Mouse (Mus musculus): ENCODE measurements around the gene Rassf7. TPM values are rescaled to one million over a fixed set of nuclear protein-coding genes. Genes with fewer than 3 reads are reported as not detected.
A peak's percentile ranks its signal among the peaks of the same experiment; 100 is the strongest.

The Rassf7 gene
- total RNA-seq (2014; fragmentation: Nextera tagmentation) (15.6 and 51.8 TPM in 2 replicates), total RNA-seq (2017) (4.9 and 8.9 TPM in 2 replicates), polyA plus RNA-seq (2012) (14.1 and 16.8 TPM in 2 replicates)

DNA sequence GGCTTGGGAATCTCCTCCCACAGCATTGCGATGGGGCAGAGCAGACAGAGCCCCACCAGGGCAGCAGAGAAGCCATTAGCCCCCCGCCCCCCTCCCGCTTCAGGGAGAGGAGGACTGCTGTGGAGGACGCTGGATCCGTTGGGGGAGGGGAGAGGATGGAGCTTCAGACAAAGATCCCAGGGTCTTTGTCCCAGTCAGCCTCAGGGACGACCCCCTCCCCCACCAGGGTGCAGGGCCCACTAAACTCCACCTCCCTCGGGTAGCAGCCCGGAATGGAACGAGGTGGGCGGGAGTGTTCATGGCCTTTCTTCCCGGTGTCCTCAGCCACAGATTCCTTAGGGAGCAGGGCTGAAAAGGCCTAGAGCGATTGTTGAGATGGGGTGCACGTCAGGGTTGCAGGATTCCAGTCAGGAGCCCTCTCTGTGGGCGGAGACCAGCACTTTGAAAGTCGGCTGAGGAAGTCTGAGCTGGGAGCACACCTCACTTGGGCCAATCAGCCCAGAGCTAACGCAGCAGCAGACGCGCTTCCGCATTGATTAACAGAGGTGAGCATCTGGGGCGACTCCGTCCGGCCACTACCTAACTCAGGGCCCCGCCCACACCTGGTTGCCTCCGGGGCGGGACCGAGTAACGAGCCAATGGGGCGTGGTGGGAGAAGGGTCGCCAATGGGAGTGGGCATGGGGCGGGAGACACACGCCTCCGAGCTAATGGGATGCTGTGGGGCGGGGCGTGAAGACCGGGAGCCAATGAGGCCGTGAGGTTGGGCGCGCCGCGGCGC lies at the start of gene Rassf7:
Rassf7 (plus strand) TSS at position 760 of the 779 bp plus-strand sequence.
- H3K4me1 ChIP-seq (ENCODE audit: insufficient read depth, low read depth, low read length), result peaks cover 66% of the 10 kb centered on the region
- no peaks in the 10 kb centered on the region for H3K9me3 ChIP-seq (replicated peaks)
- H3K27me3 ChIP-seq (ENCODE audit: insufficient read depth, low read length), result peaks cover 35% of the 10 kb centered on the region
- DNase-seq (ENCODE audit: low spot score), result peak; percentile 96
- TF ChIP-seq TAL1 (conservative IDR thresholded peaks at IDR 0.05; ENCODE audit: low read depth, low read length), result no peak
- no peak for TF ChIP-seq CTCF (IDR thresholded peaks at IDR 0.05; ENCODE audit: low read depth, low read length)
- TF ChIP-seq POLR2AphosphoS5 (IDR thresholded peaks at IDR 0.05; ENCODE audit: insufficient replicate concordance, low read depth, low read length), result no peak; the same call in 1 of the 2 replicates
- no peak for TF ChIP-seq GATA1 (IDR thresholded peaks at IDR 0.05; ENCODE audit: borderline replicate concordance, low read length)
- no peak for TF ChIP-seq GATA2 (IDR thresholded peaks at IDR 0.05; ENCODE audit: borderline replicate concordance, low read depth, low read length)
- H3K4me3 ChIP-seq (ENCODE audit: low read depth, low read length), result peak within 1 kb of the TSS; percentile 80
- ATAC-seq (ENCODE audit: extremely low read depth, insufficient number of reproducible peaks, low FRiP score, poor library complexity, severe bottlenecking), result peak; percentile 99
- H3K36me3 ChIP-seq (replicated peaks), result peaks cover 39% of the 10 kb centered on the region

DNA sequence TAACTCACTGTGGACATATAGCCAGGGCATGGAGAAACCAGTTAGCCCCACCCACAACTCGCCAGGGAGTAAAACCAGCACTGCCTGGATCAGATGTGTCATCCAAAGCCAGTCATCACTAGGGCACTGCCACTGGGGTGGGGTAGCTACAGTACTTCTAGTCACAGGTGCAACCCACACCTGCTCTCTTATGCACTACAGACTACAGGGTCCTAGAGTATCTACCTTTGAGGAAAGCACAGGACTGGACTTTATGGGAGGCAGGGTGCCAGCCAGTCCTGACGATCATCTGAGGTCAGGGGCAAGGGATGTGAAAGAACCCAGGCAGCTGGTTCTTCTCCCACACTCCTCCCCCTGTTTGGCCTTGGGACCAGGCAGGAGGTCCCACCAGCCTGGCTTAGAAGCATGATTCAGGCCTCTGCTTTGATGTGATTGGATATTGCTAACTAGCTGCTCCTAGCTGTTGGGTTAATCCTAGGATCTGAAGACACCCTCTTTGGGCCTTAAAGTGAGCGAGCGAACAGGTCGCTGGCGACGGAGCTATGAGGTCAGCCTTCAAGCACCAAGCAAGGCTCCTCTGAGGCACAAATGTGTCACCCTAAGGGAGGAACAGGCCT lies 47.7 kb upstream of the Rassf7 start:
- TF ChIP-seq GATA1 (IDR thresholded peaks at IDR 0.05; ENCODE audit: borderline replicate concordance, low read length), result no peak
- no peak for TF ChIP-seq GATA2 (IDR thresholded peaks at IDR 0.05; ENCODE audit: borderline replicate concordance, low read depth, low read length)
- no peak for TF ChIP-seq TAL1 (conservative IDR thresholded peaks at IDR 0.05; ENCODE audit: low read depth, low read length)
- TF ChIP-seq CTCF (IDR thresholded peaks at IDR 0.05; ENCODE audit: low read depth, low read length), result no peak
- no peak for TF ChIP-seq POLR2AphosphoS5 (IDR thresholded peaks at IDR 0.05; ENCODE audit: insufficient replicate concordance, low read depth, low read length)
- no peaks in the 10 kb centered on the region for H3K9me3 ChIP-seq (replicated peaks)
- H3K4me3 ChIP-seq (ENCODE audit: low read depth, low read length), result peak overlapping the region; percentile 72
- H3K27me3 ChIP-seq (ENCODE audit: insufficient read depth, low read length), result peaks cover 4% of the 10 kb centered on the region; the same call in 1 of the 2 replicates
- peak; percentile 45 for DNase-seq (ENCODE audit: low spot score)
- ATAC-seq (ENCODE audit: extremely low read depth, insufficient number of reproducible peaks, low FRiP score, poor library complexity, severe bottlenecking), result no peak
- peaks cover 42% of the 10 kb centered on the region for H3K36me3 ChIP-seq (replicated peaks)
- H3K4me1 ChIP-seq (ENCODE audit: insufficient read depth, low read depth, low read length), result peaks cover 65% of the 10 kb centered on the region

DNA sequence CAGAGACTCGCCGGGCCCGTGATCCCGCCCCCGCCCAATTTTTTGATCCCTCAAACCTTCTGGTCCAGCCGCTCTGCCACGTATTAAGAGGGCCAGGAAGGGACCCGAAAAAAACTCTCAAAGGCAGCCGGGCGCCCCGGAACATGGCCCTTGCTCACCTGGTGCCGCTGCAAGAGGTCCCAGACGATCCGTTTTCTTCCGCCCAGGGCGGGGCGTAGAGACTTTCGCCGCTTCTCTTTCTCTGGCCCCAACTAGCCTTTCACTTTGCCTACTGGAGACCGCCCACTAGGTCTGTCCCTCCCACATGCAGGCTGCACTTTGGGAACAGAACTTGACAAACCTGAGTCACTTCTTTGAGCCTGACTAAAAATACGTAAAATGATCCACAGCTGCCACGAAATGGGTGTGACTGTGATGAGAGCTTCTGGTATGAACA lies 47.1 kb upstream of the Rassf7 start:
- peak; percentile 71 for DNase-seq (ENCODE audit: low spot score)
- peak overlapping the region; percentile 72 for H3K4me3 ChIP-seq (ENCODE audit: low read depth, low read length)
- peak; percentile 72 for ATAC-seq (ENCODE audit: extremely low read depth, insufficient number of reproducible peaks, low FRiP score, poor library complexity, severe bottlenecking)
- peaks cover 70% of the 10 kb centered on the region for H3K4me1 ChIP-seq (ENCODE audit: insufficient read depth, low read depth, low read length)
- no peaks in the 10 kb centered on the region for H3K9me3 ChIP-seq (replicated peaks)
- H3K27me3 ChIP-seq (ENCODE audit: insufficient read depth, low read length), result peaks cover 4% of the 10 kb centered on the region; the same call in 1 of the 2 replicates
- TF ChIP-seq TAL1 (conservative IDR thresholded peaks at IDR 0.05; ENCODE audit: low read depth, low read length), result no peak
- TF ChIP-seq GATA2 (IDR thresholded peaks at IDR 0.05; ENCODE audit: borderline replicate concordance, low read depth, low read length), result no peak
- TF ChIP-seq POLR2AphosphoS5 (IDR thresholded peaks at IDR 0.05; ENCODE audit: insufficient replicate concordance, low read depth, low read length), result no peak
- no peak for TF ChIP-seq GATA1 (IDR thresholded peaks at IDR 0.05; ENCODE audit: borderline replicate concordance, low read length)
- no peak for TF ChIP-seq CTCF (IDR thresholded peaks at IDR 0.05; ENCODE audit: low read depth, low read length)
- peaks cover 37% of the 10 kb centered on the region for H3K36me3 ChIP-seq (replicated peaks)

DNA sequence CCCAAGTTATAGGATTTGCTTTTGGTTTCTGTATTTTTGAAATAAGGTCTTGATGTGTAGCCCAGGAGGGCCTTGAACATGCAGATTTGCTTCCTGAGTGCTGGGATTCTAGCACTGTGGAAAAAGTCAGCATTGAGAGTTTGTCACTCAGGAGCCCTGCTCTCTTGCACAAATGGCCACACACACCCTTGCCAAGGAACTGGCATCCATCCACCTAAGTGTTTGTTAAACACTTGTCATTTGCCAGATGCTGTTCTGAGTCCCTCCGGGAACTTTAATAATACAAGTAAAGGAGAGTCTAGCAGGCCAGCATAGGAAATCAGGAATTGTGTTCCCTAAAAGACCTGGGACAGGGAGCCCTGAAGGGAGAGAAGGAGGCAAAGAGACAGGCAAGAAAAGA lies 46.4 kb upstream of the Rassf7 start:
- H3K27me3 ChIP-seq (ENCODE audit: insufficient read depth, low read length), result peaks cover 4% of the 10 kb centered on the region; the same call in 1 of the 2 replicates
- H3K9me3 ChIP-seq (replicated peaks), result no peaks in the 10 kb centered on the region
- TF ChIP-seq GATA1 (IDR thresholded peaks at IDR 0.05; ENCODE audit: borderline replicate concordance, low read length) (no peak), TAL1 (conservative IDR thresholded peaks at IDR 0.05; ENCODE audit: low read depth, low read length) (no peak), GATA2 (IDR thresholded peaks at IDR 0.05; ENCODE audit: borderline replicate concordance, low read depth, low read length) (no peak), CTCF (IDR thresholded peaks at IDR 0.05; ENCODE audit: low read depth, low read length) (no peak)
- H3K4me1 ChIP-seq (ENCODE audit: insufficient read depth, low read depth, low read length), result peaks cover 65% of the 10 kb centered on the region
- DNase-seq (ENCODE audit: low spot score), result no peak
- peaks cover 29% of the 10 kb centered on the region for H3K36me3 ChIP-seq (replicated peaks)
- no peak for ATAC-seq (ENCODE audit: extremely low read depth, insufficient number of reproducible peaks, low FRiP score, poor library complexity, severe bottlenecking)
- H3K4me3 ChIP-seq (ENCODE audit: low read depth, low read length), result no peak overlapping the region

DNA sequence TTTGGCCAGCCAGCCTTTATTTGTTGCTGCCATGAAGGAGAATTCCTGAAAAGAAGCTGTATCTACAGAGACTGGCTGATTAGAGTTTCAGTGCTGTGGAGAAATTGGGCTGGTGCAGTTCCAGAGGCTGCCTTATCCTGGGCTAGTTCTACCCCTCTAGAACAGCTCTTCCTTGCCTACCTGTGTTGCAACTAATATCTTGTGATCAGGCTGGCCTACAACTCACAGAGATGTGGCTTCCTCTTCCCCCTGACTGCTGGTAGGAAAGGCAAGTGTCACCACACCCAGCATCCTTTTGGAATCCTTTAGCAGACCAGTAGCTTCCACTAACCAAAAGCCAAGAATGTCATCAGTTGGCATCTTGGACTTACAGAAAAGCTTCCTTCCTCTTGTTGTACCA lies 45.8 kb upstream of the Rassf7 start:
- ATAC-seq (ENCODE audit: extremely low read depth, insufficient number of reproducible peaks, low FRiP score, poor library complexity, severe bottlenecking) (no peak), DNase-seq (ENCODE audit: low spot score) (no peak)
- H3K27me3 ChIP-seq (ENCODE audit: insufficient read depth, low read length), result peaks cover 4% of the 10 kb centered on the region; the same call in 1 of the 2 replicates
- TF ChIP-seq POLR2AphosphoS5 (IDR thresholded peaks at IDR 0.05; ENCODE audit: insufficient replicate concordance, low read depth, low read length), result no peak
- no peak for TF ChIP-seq GATA2 (IDR thresholded peaks at IDR 0.05; ENCODE audit: borderline replicate concordance, low read depth, low read length)
- no peaks in the 10 kb centered on the region for H3K9me3 ChIP-seq (replicated peaks)
- peaks cover 61% of the 10 kb centered on the region for H3K4me1 ChIP-seq (ENCODE audit: insufficient read depth, low read depth, low read length)
- peaks cover 24% of the 10 kb centered on the region for H3K36me3 ChIP-seq (replicated peaks)
- no peak overlapping the region for H3K4me3 ChIP-seq (ENCODE audit: low read depth, low read length)

All from G1E (cell line).